Mouse (Mus musculus) WW6 (cell line): ENCODE measurements around the gene Lrsam1.

Source experiments
- DNase-seq: peaks from one replicate; pipeline ENCODE4 v3.0.0-alpha.2; 2013; ENCODE audit warnings: low read depth, low spot score

Gene Lrsam1

GRCm38 (mm10) chr2:32926330-32927075 is 34.9 kb downstream of the Lrsam1 start:
- no peak for DNase-seq

GRCm38 (mm10) chr2:32924306-32924844 is 37.0 kb downstream of the Lrsam1 start:
- no peak for DNase-seq

GRCm38 (mm10) chr2:32923551-32924250 is 37.7 kb downstream of the Lrsam1 start:
- DNase-seq, result no peak

- no peak for DNase-seq
These were observed 38.9 kb downstream of the Lrsam1 start for GRCm38 (mm10) chr2:32922564-32922963.

- DNase-seq, result no peak
These were observed 39.5 kb downstream of the Lrsam1 start for GRCm38 (mm10) chr2:32921801-32922380.

GRCm38 (mm10) chr2:32921235-32921634 is 40.2 kb downstream of the Lrsam1 start:
- no peak for DNase-seq

GRCm38 (mm10) chr2:32918391-32918790 is 43.0 kb downstream of the Lrsam1 start:
- no peak for DNase-seq

- no peak for DNase-seq
These were observed 43.9 kb downstream of the Lrsam1 start for GRCm38 (mm10) chr2:32917526-32917925.

- no peak for DNase-seq
These were observed 46.5 kb downstream of the Lrsam1 start for GRCm38 (mm10) chr2:32914896-32915295.

- DNase-seq, result no peak
These were observed 47.1 kb downstream of the Lrsam1 start for GRCm38 (mm10) chr2:32914362-32914761.

- DNase-seq, result peak; percentile 71
These were observed 49.1 kb downstream of the Lrsam1 start for GRCm38 (mm10) chr2:32912210-32912804.

GRCm38 (mm10) chr2:32911639-32912182 is 49.7 kb downstream of the Lrsam1 start:
- DNase-seq, result no peak

GRCm38 (mm10) chr2:32908796-32909195 is 52.6 kb downstream of the Lrsam1 start:
- DNase-seq, result no peak

GRCm38 (mm10) chr2:32908272-32908671 is 53.1 kb downstream of the Lrsam1 start:
- peak; percentile 39 for DNase-seq

GRCm38 (mm10) chr2:32907442-32907841 is 54.0 kb downstream of the Lrsam1 start:
- no peak for DNase-seq

GRCm38 (mm10) chr2:32905297-32905696 is 56.1 kb downstream of the Lrsam1 start:
- no peak for DNase-seq

GRCm38 (mm10) chr2:32904637-32905036 is 56.8 kb downstream of the Lrsam1 start:
- DNase-seq, result no peak

- DNase-seq, result no peak
These were observed 57.9 kb downstream of the Lrsam1 start for GRCm38 (mm10) chr2:32903470-32903869.

- DNase-seq, result no peak
These were observed 59.3 kb downstream of the Lrsam1 start for GRCm38 (mm10) chr2:32902126-32902525.

- DNase-seq, result no peak
These were observed 62.4 kb downstream of the Lrsam1 start for GRCm38 (mm10) chr2:32898983-32899382.

GRCm38 (mm10) chr2:32896507-32897147 is 64.8 kb downstream of the Lrsam1 start:
- DNase-seq, result no peak
